Mouse (Mus musculus) neural tube, embryonic 11.5 days (tissue): ENCODE results near the gene Sigirr. TPM values are rescaled to one million over a fixed set of nuclear protein-coding genes. Genes with fewer than 3 reads are reported as not detected.

ENCODE experiments used
- ATAC-seq: fragments of 200-750 bp; cut with Nextera tagmentation; 2 replicates; pipeline ENCODE4 v1.8.0; 2017; ENCODE audit warnings: moderate number of reproducible peaks, mild to moderate bottlenecking, moderate TSS enrichment, moderate library complexity; ENCODE audit not compliant: insufficient read depth, low FRiP score, low TSS enrichment
- DNase-seq: peaks from one replicate; pipeline ENCODE4 v3.0.0-alpha.2; 2015; ENCODE audit warnings: low spot score
- H3K27ac ChIP-seq: fragments of 300-500 bp; sonication (generic); 2 replicates; pipeline ENCODE4 v1.5.1; 2014; ENCODE audit warnings: low read depth, mild to moderate bottlenecking, low read length
- H3K27me3 ChIP-seq: fragments of 300-500 bp; sonication (generic); 2 replicates; pipeline ENCODE4 v1.6.1; 2014; ENCODE audit warnings: mild to moderate bottlenecking, low read length, mixed read lengths; ENCODE audit not compliant: control insufficient read depth, insufficient read depth
- H3K36me3 ChIP-seq: fragments of 300-500 bp; sonication (generic); 2 replicates; pipeline ENCODE4 v1.6.1; 2014; ENCODE audit warnings: mild to moderate bottlenecking, low read length, moderate library complexity, mixed read lengths; ENCODE audit not compliant: control insufficient read depth, insufficient read depth
- H3K4me1 ChIP-seq: fragments of 300-500 bp; sonication (generic); 2 replicates; pipeline ENCODE4 v1.6.1; 2014; ENCODE audit warnings: low read length, mixed read lengths; ENCODE audit not compliant: control insufficient read depth, insufficient read depth
- H3K4me2 ChIP-seq: fragments of 300-500 bp; sonication (generic); 2 replicates; pipeline ENCODE4 v1.6.1; 2014; ENCODE audit warnings: low read depth, mild to moderate bottlenecking, moderate library complexity
- H3K4me3 ChIP-seq: fragments of 300-500 bp; sonication (generic); 2 replicates; pipeline ENCODE4 v1.5.1; 2014; ENCODE audit warnings: low read depth, low read length
- H3K9ac ChIP-seq: fragments of 300-500 bp; sonication (generic); 2 replicates; pipeline ENCODE4 v1.6.1; 2014; ENCODE audit warnings: mild to moderate bottlenecking, low read length
- H3K9me3 ChIP-seq: fragments of 300-500 bp; sonication (generic); 2 replicates; pipeline ENCODE4 v1.6.1; 2016; ENCODE audit warnings: low read length; ENCODE audit not compliant: control insufficient read depth
- WGBS: fragments of 180-500 bp; shearing (Covaris S2); extraction: QIAGEN DNeasy Blood & Tissue Kit; methylation state at CpG from one replicate; pipeline ENCODE4 v1.1.7; 2014; 5-methylcytosine and 5-hydroxymethylcytosine counted together
- polyA plus RNA-seq: library from polyadenylated mRNA; unstranded; fragments of >200 nt; fragmentation: Nextera tagmentation; extraction: Ambion mirVana; gene quantifications from 2 replicates; pipeline ENCODE4 v1.2.1, GENCODE M21; 2014

Sigirr gene
- polyA plus RNA-seq, 1 experiment from 2014 or later: 2.4 TPM

GRCm38 (mm10) chr7:141131904-141132755 is 31.8 kb upstream of the Sigirr start:
- WGBS: 57% methylated on average over 12 of the region's 12 CpGs

GRCm38 (mm10) chr7:141131024-141131820 is 30.9 kb upstream of the Sigirr start:
- Histone ChIP-seq H3K4me1 (peaks cover 8% of the 10 kb centered on the region), H3K4me2 (peak overlapping the region; percentile 56), H3K27me3 (no peaks in the 10 kb centered on the region), H3K4me3 (peak overlapping the region; percentile 73), H3K36me3 (peaks cover under 1% of the 10 kb centered on the region; the same call in 1 of the 2 replicates), H3K27ac (no peak overlapping the region), H3K9me3 (no peaks in the 10 kb centered on the region), H3K9ac (peak overlapping the region; percentile 78)
- DNase-seq (peak; percentile 99), ATAC-seq (peak; percentile 99)
- under 1% methylated on average over 59 of the region's 59 CpGs for WGBS

More at GRCm38 (mm10) chr7:141131904-141132755, 31.8 kb upstream of the Sigirr start:
- ATAC-seq (no peak), DNase-seq (no peak)
- peak overlapping the region; percentile 78 for H3K9ac ChIP-seq
- no peaks in the 10 kb centered on the region for H3K9me3 ChIP-seq
- no peaks in the 10 kb centered on the region for H3K27me3 ChIP-seq
- H3K27ac ChIP-seq: no peak overlapping the region
- peaks cover 8% of the 10 kb centered on the region for H3K4me1 ChIP-seq
- peak overlapping the region; percentile 73 for H3K4me3 ChIP-seq
- H3K36me3 ChIP-seq: peaks cover 8% of the 10 kb centered on the region; the same call in 1 of the 2 replicates
- peak overlapping the region; percentile 56 for H3K4me2 ChIP-seq

GRCm38 (mm10) chr7:141123517-141123856 is 23.1 kb upstream of the Sigirr start:
- H3K36me3 ChIP-seq: no peaks in the 10 kb centered on the region
- peak overlapping the region; percentile 60 for H3K4me2 ChIP-seq
- no peaks in the 10 kb centered on the region for H3K27me3 ChIP-seq
- H3K27ac ChIP-seq: peak overlapping the region; percentile 79
- H3K4me1 ChIP-seq: no peaks in the 10 kb centered on the region
- no peaks in the 10 kb centered on the region for H3K9me3 ChIP-seq
- ATAC-seq: no peak; the same call in 1 of the 2 replicates
- peak overlapping the region; percentile 75 for H3K9ac ChIP-seq
- 2% methylated on average over 15 of the region's 15 CpGs for WGBS
- H3K4me3 ChIP-seq: peak overlapping the region; percentile 45
- DNase-seq: no peak

GRCm38 (mm10) chr7:141122689-141123516 is 22.5 kb upstream of the Sigirr start:
- 2% methylated on average over 29 of the region's 29 CpGs for WGBS
- ATAC-seq: peak; percentile 99

GRCm38 (mm10) chr7:141122245-141122644 is 21.9 kb upstream of the Sigirr start, which contains the start of gene Ptdss2:
TSS of gene Ptdss2 (plus strand) at chr7:141122382.
- Histone ChIP-seq H3K36me3 (no peaks in the 10 kb centered on the region), H3K9ac (peak within 1 kb of the TSS; percentile 75), H3K4me3 (peak within 1 kb of the TSS; percentile 45), H3K27me3 (no peaks in the 10 kb centered on the region), H3K27ac (peak within 1 kb of the TSS; percentile 79), H3K9me3 (no peaks in the 10 kb centered on the region), H3K4me2 (peak within 1 kb of the TSS; percentile 60), H3K4me1 (no peaks in the 10 kb centered on the region)
- 55% methylated on average over 14 of the region's 14 CpGs for WGBS
- ATAC-seq (no peak), DNase-seq (no peak)

More at GRCm38 (mm10) chr7:141122689-141123516, 22.5 kb upstream of the Sigirr start:
- Histone ChIP-seq H3K36me3 (no peaks in the 10 kb centered on the region), H3K27ac (peak overlapping the region; percentile 79), H3K4me3 (peak overlapping the region; percentile 45), H3K9ac (peak overlapping the region; percentile 75), H3K4me2 (peak overlapping the region; percentile 60), H3K4me1 (no peaks in the 10 kb centered on the region), H3K9me3 (no peaks in the 10 kb centered on the region), H3K27me3 (no peaks in the 10 kb centered on the region)
- DNase-seq: peak; percentile 95

GRCm38 (mm10) chr7:141121051-141121531 is 20.7 kb upstream of the Sigirr start:
- no peak overlapping the region for H3K9ac ChIP-seq

GRCm38 (mm10) chr7:141120605-141121004 is 20.2 kb upstream of the Sigirr start:
- ATAC-seq (no peak), DNase-seq (no peak)
- WGBS: 85% methylated on average over 3 of the region's 3 CpGs
- no peaks in the 10 kb centered on the region for H3K27me3 ChIP-seq
- no peaks in the 10 kb centered on the region for H3K36me3 ChIP-seq
- no peaks in the 10 kb centered on the region for H3K4me1 ChIP-seq
- H3K4me3 ChIP-seq: no peak overlapping the region
- no peaks in the 10 kb centered on the region for H3K9me3 ChIP-seq
- no peak overlapping the region for H3K9ac ChIP-seq
- no peak overlapping the region for H3K27ac ChIP-seq
- no peak overlapping the region for H3K4me2 ChIP-seq

More at GRCm38 (mm10) chr7:141121051-141121531, 20.7 kb upstream of the Sigirr start:
- Histone ChIP-seq H3K4me1 (no peaks in the 10 kb centered on the region), H3K27me3 (no peaks in the 10 kb centered on the region), H3K4me2 (no peak overlapping the region), H3K4me3 (no peak overlapping the region), H3K27ac (no peak overlapping the region), H3K9me3 (no peaks in the 10 kb centered on the region), H3K36me3 (no peaks in the 10 kb centered on the region)
- 77% methylated on average over 5 of the region's 5 CpGs for WGBS
- ATAC-seq (no peak), DNase-seq (no peak)

GRCm38 (mm10) chr7:141119487-141119886 is 19.1 kb upstream of the Sigirr start:
- Histone ChIP-seq H3K4me2 (no peak overlapping the region), H3K4me1 (no peaks in the 10 kb centered on the region), H3K27ac (no peak overlapping the region), H3K9ac (no peak overlapping the region), H3K36me3 (no peaks in the 10 kb centered on the region), H3K4me3 (no peak overlapping the region), H3K27me3 (no peaks in the 10 kb centered on the region), H3K9me3 (no peaks in the 10 kb centered on the region)
- DNase-seq: no peak
- WGBS: 77% methylated on average over 3 of the region's 3 CpGs
- no peak for ATAC-seq
